Mouse (Mus musculus) mature B cell (primary cell): ENCODE measurements at regions not wholly inside any gene's neighbourhood (a gene's known extent, or its start where the extent isn't known, plus 50 kb on each side); places are given as distances from the start of the nearest gene placed in this dataset.

Source experiments
- in situ Hi-C: fragments of 300-500 bp; cut with MboI; formaldehyde crosslinking; loops from 2 replicates; pipeline ENCODE4 v1.14.3; 2019

- in situ Hi-C loops, result no loop called here
Observed at GRCm38 (mm10) chr8:126683950-126684349, 90.2 kb upstream of the Irf2bp2 start.

DNA sequence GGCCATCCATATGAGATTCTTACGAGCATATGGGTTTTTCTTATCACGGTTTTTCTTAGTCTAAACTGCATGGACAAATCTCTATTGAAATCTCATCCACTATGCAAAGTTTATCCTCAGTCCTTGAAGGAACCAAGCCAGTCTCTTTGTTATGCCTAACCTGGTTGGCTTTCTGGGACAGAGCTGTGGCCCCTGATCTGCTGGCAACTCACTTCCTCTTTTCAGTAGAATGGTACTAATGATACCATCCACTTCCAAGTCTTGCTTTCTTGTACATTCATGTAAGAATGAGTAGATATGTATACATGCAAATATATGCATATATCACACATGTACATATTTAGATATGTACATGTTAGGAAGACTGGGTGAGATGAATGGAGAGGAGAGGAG lies 89.8 kb upstream of the Irf2bp2 start:
- in situ Hi-C loops, result no loop called here

GRCm38 (mm10) chr8:126682817-126683554 lies 89.2 kb upstream of the Irf2bp2 start:
- in situ Hi-C loops, result no loop called here

DNA sequence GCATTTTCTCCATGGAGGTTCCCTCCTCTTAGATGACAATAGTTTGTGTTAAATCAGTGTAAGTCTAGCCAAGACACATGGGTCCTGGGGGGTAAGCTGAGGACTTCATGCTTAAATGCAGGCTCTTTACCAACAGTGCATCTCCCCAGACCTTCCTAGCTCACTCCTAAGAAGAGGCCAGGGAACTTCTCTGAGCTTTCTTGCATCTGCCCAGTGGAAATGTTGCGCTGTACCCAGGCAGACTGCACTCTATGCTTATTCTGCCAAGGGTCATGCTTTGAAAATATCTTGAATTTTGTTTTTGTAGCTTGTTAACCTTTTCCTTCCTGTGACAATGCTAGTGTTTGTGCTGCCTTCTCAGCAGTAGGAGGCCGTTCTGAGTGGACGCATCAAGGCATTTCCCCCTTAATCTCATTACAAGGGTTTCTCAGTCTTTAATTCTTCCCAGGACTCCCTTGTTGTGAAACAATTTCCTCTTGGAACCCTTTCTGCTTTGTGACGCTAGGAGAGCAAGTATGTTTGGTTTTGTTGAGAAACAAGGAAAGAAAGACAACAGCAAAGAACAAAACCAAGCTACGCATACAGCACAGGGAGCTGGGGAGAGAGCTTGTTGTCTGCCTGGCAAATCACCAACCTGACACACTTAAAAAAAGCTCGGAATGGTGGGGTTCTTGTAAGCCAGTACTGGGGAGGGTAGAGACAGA lies 88.3 kb upstream of the Irf2bp2 start:
- in situ Hi-C loops, result no loop called here

DNA sequence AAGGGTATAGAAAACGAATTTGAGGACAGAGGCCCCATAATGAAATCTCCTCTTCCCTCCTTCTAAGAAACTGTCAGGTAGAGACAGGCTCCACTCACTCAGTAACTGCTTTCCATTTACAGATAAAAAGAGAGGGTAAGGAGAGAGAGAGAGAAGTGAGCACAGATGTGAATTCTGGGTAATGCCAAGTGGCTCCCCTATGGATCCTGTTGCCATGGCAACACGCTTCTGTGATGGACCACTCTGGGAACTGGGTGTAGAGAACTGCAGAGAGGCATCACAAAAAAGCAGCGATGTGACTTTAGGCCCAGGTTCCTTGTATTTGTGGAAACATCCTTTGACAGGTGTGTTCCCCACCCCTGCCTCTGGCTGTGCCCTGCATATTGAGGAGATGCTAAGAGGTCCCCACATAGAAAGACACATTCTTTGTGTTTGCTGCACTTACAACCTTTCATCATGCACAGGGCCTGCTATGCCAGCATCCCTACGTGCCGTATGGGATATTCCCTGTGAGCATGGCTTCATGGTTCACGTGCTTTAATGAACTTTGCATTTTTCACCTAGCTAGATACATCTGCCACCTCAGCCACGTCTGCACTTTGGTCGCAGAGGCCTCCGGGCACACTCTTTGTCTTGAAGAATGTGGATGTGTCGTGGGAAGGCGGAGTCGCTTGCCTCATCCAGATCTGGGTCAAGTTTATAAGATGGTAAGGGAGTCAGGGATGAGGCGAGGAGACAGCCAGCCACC lies 84.4 kb upstream of the Irf2bp2 start:
- in situ Hi-C loops, result no loop called here

- in situ Hi-C loops, result no loop called here
Observed at GRCm38 (mm10) chr8:126675153-126675552, 81.4 kb upstream of the Irf2bp2 start.

DNA sequence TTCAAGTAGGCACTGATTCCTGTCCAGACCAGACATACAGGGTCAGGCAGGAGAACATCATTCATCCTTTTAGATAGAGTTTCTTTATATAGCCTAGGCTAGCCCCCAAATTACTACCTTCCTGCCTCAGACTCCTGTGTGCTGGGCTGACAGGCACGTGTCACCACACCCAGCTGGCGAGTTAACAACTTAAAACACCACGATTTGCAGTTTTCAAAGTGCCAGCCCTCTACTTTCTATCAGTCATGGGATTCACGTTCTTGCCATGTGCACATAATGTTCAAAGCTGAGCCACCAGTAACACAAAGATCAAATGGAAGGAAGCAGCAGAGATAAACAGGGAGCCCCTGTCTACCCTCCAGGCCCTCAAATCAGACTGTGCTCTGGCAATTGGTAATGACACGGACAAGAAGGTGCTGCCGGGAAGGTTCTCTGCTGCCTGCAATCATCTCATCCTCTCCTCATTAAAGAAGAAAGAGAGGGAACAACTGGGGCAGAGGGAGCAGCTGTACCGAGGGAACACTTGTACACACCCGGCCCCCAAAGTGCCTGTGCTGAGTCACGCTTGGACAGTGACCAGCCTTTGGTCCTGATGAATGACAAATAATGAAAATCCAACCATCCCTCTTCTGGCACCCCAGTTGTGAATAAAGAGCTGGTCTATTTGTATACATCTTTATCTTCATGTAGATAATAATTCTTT lies 79.4 kb upstream of the Irf2bp2 start:
- in situ Hi-C loops, result no loop called here

DNA sequence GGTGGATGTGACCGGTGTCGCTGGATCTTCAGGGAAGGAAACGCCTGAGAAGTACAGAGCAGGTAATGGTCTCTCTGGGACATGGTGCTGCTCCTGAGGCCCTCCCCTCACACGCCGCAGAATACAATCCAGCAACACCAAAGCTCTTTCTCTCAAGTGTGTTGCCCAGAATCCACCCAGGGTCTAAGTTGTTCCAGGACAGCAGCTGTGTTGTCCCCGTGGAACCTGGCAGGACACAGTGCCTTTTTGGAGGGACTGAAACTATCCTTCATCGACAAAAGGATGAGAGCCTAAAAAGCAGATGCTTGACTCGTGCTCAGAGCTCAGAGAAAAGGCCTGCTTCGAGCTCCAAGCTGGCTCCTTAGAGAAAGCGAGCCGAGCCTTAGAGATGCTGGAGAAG lies 77.8 kb upstream of the Irf2bp2 start:
- in situ Hi-C loops, result no loop called here

GRCm38 (mm10) chr8:126669919-126670318 lies 76.1 kb upstream of the Irf2bp2 start:
- in situ Hi-C loops, result no loop called here

- in situ Hi-C loops, result no loop called here
Observed at GRCm38 (mm10) chr8:126669154-126669553, 75.4 kb upstream of the Irf2bp2 start.

DNA sequence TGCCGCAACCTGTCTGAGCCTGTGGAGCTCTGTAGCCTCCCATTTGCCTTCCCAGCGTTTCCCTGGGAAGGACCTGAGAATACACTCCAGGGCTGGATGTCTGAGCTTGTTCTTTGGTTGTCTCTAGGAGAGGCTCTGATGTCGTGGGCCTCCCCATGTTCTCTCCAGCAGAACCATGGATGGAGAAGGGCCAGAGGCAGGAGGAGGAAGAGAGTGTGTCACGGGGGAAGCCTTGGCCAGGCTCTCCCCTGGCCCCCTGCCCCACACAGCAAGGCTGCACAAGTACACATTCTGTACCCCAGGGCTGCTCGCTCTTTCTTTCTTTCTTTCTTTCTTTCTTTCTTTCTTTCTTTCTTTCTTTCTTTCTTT lies 74.9 kb upstream of the Irf2bp2 start:
- in situ Hi-C loops, result no loop called here

DNA sequence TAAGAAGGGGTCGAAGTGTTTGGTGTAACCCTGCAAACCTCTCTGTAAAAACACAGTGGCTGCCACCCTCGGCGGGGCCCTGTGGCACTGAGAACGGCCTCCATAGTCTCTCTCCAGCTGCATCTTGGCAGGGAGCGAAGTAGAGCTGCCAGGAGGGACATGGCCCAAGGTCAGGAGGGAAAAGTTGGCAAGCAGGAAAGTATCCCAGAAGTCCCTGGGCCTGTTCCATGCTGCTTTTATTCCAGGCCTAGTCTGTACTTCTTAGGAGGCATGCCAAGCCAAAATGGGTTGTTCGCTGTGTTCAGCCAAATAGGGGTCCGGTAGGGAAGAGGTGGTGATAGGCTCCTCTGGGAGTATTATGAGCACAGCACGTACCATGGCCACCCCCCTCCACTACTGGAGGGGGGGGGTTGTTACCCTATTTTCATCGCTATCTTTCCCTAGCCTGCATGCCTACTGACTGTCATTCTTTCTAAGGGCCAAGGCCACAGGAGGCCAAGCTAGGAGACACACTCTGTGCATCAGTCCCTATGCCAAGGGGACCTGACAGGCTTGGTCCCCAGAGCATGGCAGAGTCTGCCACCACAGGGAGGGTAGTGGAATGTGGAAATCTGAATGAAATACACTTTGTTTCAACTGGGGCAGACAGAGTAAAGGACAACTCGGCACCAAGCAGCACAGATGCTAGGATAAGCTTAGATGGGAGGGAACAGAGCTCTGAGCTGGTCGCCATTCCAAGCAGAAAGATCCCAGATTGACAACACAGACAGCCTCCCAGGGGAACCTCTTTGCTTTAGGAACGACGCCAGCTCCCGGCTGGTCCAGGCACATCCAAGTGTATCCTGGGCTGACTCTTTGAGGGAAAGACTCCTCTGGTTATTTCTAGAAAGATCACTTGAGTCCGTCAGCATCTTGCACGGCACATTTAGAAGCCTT lies 74.2 kb upstream of the Irf2bp2 start:
- in situ Hi-C loops, result no loop called here

DNA sequence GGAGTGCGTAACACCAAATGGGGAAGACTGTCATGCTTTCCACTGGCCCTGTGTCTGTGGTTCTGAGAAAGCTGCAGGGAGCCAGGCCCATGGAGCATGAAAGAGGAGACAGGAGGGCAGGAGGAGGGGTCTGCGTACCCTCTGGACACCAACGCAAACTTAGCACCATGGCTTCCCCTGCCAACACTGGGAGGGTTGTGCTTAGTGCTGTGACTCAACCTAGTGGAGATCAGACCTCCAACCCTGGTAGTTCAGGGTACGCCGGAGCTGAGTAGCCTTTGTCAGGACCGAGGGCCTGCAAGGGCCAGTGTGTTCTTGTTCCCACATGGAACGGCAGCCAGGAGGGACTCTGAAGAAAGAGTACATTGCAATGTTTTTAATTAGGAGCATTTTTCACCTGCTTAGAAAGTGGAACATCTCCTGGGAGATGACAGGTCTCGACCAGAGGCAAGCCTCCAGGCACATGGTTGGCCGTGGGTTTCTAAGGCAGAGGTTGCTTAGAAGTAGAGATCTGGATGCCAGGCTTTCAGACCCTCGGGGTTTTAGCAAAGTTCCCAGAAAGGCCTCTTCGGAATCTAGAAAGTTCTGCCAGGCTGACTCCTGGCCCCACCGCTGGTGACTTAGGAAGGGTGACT lies 73.4 kb upstream of the Irf2bp2 start:
- in situ Hi-C loops, result no loop called here

- in situ Hi-C loops, result no loop called here
Observed at GRCm38 (mm10) chr8:126666327-126667085, 72.7 kb upstream of the Irf2bp2 start.

GRCm38 (mm10) chr8:126665581-126666241 lies 71.9 kb upstream of the Irf2bp2 start:
- in situ Hi-C loops, result no loop called here

- in situ Hi-C loops, result no loop called here
Observed at GRCm38 (mm10) chr8:126664891-126665290, 71.1 kb upstream of the Irf2bp2 start.

DNA sequence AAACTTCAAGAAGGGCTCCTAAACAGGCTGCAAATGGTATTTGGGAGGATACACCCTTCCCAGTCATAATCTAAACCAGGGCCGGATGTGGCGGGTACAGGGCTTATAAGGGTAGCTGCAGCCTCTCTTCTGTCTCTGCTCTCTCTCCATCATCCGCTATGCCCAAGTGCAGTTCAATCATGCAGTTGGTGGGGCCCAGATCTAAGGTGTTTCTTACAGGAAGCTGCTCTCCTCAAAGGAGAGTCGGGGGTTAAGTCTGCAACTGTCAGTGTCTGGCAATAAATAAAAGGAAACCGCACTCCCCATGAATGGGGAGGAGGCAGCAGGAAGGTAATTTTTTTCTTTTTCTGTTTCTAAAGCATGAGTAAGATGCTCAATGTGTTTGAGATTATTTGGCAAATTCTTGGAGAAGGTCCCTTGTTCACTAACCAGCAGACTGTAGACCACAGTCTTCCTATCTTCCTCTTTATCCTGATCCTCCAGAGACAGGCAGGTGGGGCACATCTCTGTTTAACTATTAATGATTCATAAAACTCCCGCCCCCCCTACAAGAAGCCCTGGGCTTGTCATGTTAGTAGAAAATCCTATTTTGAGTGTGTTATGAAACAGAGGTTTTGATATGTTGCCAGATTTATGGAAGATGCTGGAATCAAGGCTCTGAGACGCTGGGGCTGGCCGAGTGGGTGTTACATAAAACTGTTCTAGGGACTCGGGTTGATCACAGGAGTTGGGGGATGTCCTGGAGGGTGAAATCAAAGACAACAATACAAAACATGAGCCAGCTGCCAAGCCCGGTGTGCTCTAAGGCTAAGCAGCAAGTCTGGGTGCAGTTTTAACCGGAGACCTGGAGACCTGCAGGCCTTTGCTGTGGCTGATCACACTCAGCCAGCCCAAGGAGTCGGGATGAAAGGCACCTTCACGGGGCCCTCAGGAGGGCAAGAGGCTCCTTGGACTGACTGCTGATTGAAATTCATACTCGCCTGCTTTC lies 69.3 kb upstream of the Irf2bp2 start:
- in situ Hi-C loops, result no loop called here

DNA sequence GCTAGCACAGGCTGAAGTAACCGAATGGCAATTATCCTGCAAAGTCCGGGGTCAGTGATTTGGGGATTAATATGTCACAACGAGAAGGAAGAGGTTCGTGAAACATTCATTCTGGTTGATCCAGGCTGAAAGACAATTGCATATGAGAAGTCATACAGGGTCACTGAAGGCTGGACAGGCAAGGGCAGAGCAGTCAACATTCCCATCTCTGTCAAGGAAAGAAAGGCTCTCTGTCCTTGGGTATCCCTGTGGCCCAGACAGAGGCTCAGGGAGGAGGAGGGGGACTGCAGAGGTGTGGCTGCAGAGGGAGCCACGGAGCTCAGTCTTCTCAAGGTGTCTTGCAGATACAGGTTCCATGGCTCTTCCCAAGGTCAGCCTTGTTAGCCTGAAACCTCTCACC lies 68.4 kb upstream of the Irf2bp2 start:
- in situ Hi-C loops, result no loop called here
